Mouse (Mus musculus) brain, embryonic 18.5 days (tissue): ENCODE measurements around the gene Fpgs.

Experiments
- DNase-seq: peaks from one replicate; pipeline ENCODE4 v3.0.0-alpha.2; 2012; ENCODE audit warnings: low read depth, low spot score

Gene Fpgs

GRCm38 (mm10) chr2:32700966-32701743 lies 2.8 kb downstream of the Fpgs start:
- no peak for DNase-seq

GRCm38 (mm10) chr2:32699680-32700079 lies 4.3 kb downstream of the Fpgs start:
- DNase-seq: no peak

- DNase-seq: no peak
These were observed 9.3 kb downstream of the Fpgs start for GRCm38 (mm10) chr2:32694691-32695090.

- DNase-seq: peak; percentile 95
These were observed 10.0 kb downstream of the Fpgs start for GRCm38 (mm10) chr2:32693823-32694411.

GRCm38 (mm10) chr2:32693282-32693681 lies 10.7 kb downstream of the Fpgs start:
- no peak for DNase-seq

- DNase-seq: no peak
These were observed 11.4 kb downstream of the Fpgs start for GRCm38 (mm10) chr2:32692496-32692895.

- no peak for DNase-seq
These were observed 12.9 kb downstream of the Fpgs start for GRCm38 (mm10) chr2:32691041-32691440.

- DNase-seq: peak; percentile 36
These were observed 14.5 kb downstream of the Fpgs start for GRCm38 (mm10) chr2:32689420-32689819.

GRCm38 (mm10) chr2:32687562-32687961 lies 16.4 kb downstream of the Fpgs start:
- DNase-seq: no peak

GRCm38 (mm10) chr2:32686640-32687039 lies 17.3 kb downstream of the Fpgs start:
- DNase-seq: no peak

GRCm38 (mm10) chr2:32685807-32686206 lies 18.1 kb downstream of the Fpgs start:
- DNase-seq: no peak

- DNase-seq: no peak
These were observed 19.1 kb downstream of the Fpgs start for GRCm38 (mm10) chr2:32684681-32685428.

GRCm38 (mm10) chr2:32683701-32684100 lies 20.2 kb downstream of the Fpgs start:
- DNase-seq: no peak

GRCm38 (mm10) chr2:32682721-32683417 lies 21.1 kb downstream of the Fpgs start:
- no peak for DNase-seq

GRCm38 (mm10) chr2:32681754-32682153 lies 22.2 kb downstream of the Fpgs start:
- no peak for DNase-seq

- DNase-seq: no peak
These were observed 22.8 kb downstream of the Fpgs start for GRCm38 (mm10) chr2:32680961-32681650.

GRCm38 (mm10) chr2:32680051-32680451 lies 23.9 kb downstream of the Fpgs start:
- DNase-seq: no peak

GRCm38 (mm10) chr2:32677683-32678082 lies 26.3 kb downstream of the Fpgs start:
- no peak for DNase-seq

GRCm38 (mm10) chr2:32676821-32677220 lies 27.1 kb downstream of the Fpgs start:
- DNase-seq: no peak

- DNase-seq: no peak
These were observed 30.6 kb downstream of the Fpgs start for GRCm38 (mm10) chr2:32673176-32673917.
